Mouse (Mus musculus): ENCODE results near the gene Prkn.

- TF ChIP-seq POLR2A (IDR thresholded peaks at IDR 0.05; ENCODE audit: low read depth, low read length) (no peak), CTCF (IDR thresholded peaks at IDR 0.05; ENCODE audit: borderline replicate concordance, insufficient read depth, low read length) (no peak)
These were observed 557.5 kb downstream of the Prkn start for GRCm38 (mm10) chr17:11397678-11398077.
